Mouse (Mus musculus): ENCODE results near the gene Casp6. TPM values are rescaled to one million over a fixed set of nuclear protein-coding genes. Genes with fewer than 3 reads are reported as not detected.

The Casp6 gene
- polyA plus RNA-seq, 1 experiment, result 86.1 TPM

DNA sequence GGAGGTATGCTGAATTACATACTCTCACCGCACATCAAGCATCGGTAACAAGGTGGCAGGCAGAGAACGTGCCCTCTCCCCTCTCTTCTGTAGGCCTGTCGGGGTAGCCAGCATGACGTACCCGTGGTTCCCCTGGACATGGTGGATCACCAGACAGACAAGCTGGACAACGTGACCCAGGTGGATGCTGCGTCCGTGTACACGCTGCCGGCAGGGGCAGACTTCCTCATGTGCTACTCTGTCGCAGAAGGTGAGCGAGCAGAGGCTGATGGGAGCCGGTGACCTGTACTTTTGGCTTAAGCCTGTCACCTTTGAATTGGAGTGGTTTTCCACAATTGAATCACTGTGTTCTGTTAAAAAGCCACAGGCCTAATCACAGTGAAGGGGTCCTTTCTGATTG is 10.8 kb downstream of the Casp6 start:
- Histone ChIP-seq H3K27ac (ENCODE audit: control insufficient read depth, insufficient read depth, low read length) (no peak overlapping the region), H3K27me3 (ENCODE audit: control insufficient read depth, insufficient read depth, low read length) (no peaks in the 10 kb centered on the region), H3K36me3 (ENCODE audit: control insufficient read depth, insufficient read depth, low read length) (peaks cover 48% of the 10 kb centered on the region), H3K4me1 (replicated peaks; ENCODE audit: control insufficient read depth, insufficient read depth, low read length) (no peaks in the 10 kb centered on the region), H3K4me3 (ENCODE audit: control insufficient read depth, insufficient read depth, low read length) (no peak overlapping the region)
- DNase-seq, result no peak
- WGBS, result 95% methylated on average over 14 of the region's 14 CpGs
- no peak for TF ChIP-seq POLR2A (IDR thresholded peaks at IDR 0.05; ENCODE audit: control insufficient read depth, extremely low read depth, insufficient read depth, low read length, poor library complexity)
- TF ChIP-seq CTCF (IDR thresholded peaks at IDR 0.05; ENCODE audit: borderline replicate concordance, control insufficient read depth, extremely low read depth, insufficient read depth, low read length, poor library complexity), result no peak

- peaks cover 48% of the 10 kb centered on the region for H3K36me3 ChIP-seq (ENCODE audit: control insufficient read depth, insufficient read depth, low read length)
- DNase-seq, result no peak
These were observed 12.0 kb downstream of the Casp6 start for GRCm38 (mm10) chr3:129913241-129913640.

GRCm38 (mm10) chr3:129917424-129917823 is 16.2 kb downstream of the Casp6 start:
- Histone ChIP-seq H3K4me1 (replicated peaks; ENCODE audit: control insufficient read depth, insufficient read depth, low read length) (peaks cover 2% of the 10 kb centered on the region; the same call in 1 of the 2 replicates), H3K27me3 (ENCODE audit: control insufficient read depth, insufficient read depth, low read length) (no peaks in the 10 kb centered on the region), H3K36me3 (ENCODE audit: control insufficient read depth, insufficient read depth, low read length) (peaks cover 22% of the 10 kb centered on the region), H3K4me3 (ENCODE audit: control insufficient read depth, insufficient read depth, low read length) (no peak overlapping the region), H3K27ac (ENCODE audit: control insufficient read depth, insufficient read depth, low read length) (no peak overlapping the region)
- no peak for TF ChIP-seq CTCF (IDR thresholded peaks at IDR 0.05; ENCODE audit: borderline replicate concordance, control insufficient read depth, extremely low read depth, insufficient read depth, low read length, poor library complexity)
- no peak for TF ChIP-seq POLR2A (IDR thresholded peaks at IDR 0.05; ENCODE audit: control insufficient read depth, extremely low read depth, insufficient read depth, low read length, poor library complexity)
- 90% methylated on average over 3 of the region's 3 CpGs for WGBS
- no peak for DNase-seq

More at GRCm38 (mm10) chr3:129913241-129913640, 12.0 kb downstream of the Casp6 start:
- WGBS, result 97% methylated on average over 13 of the region's 13 CpGs
- TF ChIP-seq POLR2A (IDR thresholded peaks at IDR 0.05; ENCODE audit: control insufficient read depth, extremely low read depth, insufficient read depth, low read length, poor library complexity) (no peak), CTCF (IDR thresholded peaks at IDR 0.05; ENCODE audit: borderline replicate concordance, control insufficient read depth, extremely low read depth, insufficient read depth, low read length, poor library complexity) (no peak)
- H3K27ac ChIP-seq (ENCODE audit: control insufficient read depth, insufficient read depth, low read length), result no peak overlapping the region
- no peaks in the 10 kb centered on the region for H3K27me3 ChIP-seq (ENCODE audit: control insufficient read depth, insufficient read depth, low read length)
- no peak overlapping the region for H3K4me3 ChIP-seq (ENCODE audit: control insufficient read depth, insufficient read depth, low read length)
- no peaks in the 10 kb centered on the region for H3K4me1 ChIP-seq (replicated peaks; ENCODE audit: control insufficient read depth, insufficient read depth, low read length)

- TF ChIP-seq POLR2A (IDR thresholded peaks at IDR 0.05; ENCODE audit: control insufficient read depth, extremely low read depth, insufficient read depth, low read length, poor library complexity) (no peak), CTCF (IDR thresholded peaks at IDR 0.05; ENCODE audit: borderline replicate concordance, control insufficient read depth, extremely low read depth, insufficient read depth, low read length, poor library complexity) (peak; percentile 63; the same call in 1 of the 2 replicates)
- H3K27ac ChIP-seq (ENCODE audit: control insufficient read depth, insufficient read depth, low read length), result no peak overlapping the region
- peaks cover 3% of the 10 kb centered on the region; the same call in 1 of the 2 replicates for H3K4me1 ChIP-seq (replicated peaks; ENCODE audit: control insufficient read depth, insufficient read depth, low read length)
- no peaks in the 10 kb centered on the region for H3K27me3 ChIP-seq (ENCODE audit: control insufficient read depth, insufficient read depth, low read length)
- 17% methylated on average over 13 of the region's 13 CpGs for WGBS
- peak; percentile 59 for DNase-seq
- H3K36me3 ChIP-seq (ENCODE audit: control insufficient read depth, insufficient read depth, low read length), result peaks cover 13% of the 10 kb centered on the region
- H3K4me3 ChIP-seq (ENCODE audit: control insufficient read depth, insufficient read depth, low read length), result no peak overlapping the region
These were observed 17.2 kb downstream of the Casp6 start for GRCm38 (mm10) chr3:129918434-129918833.

- 98% methylated on average over 7 of the region's 7 CpGs for WGBS
- Histone ChIP-seq H3K36me3 (ENCODE audit: control insufficient read depth, insufficient read depth, low read length) (no peaks in the 10 kb centered on the region), H3K27ac (ENCODE audit: control insufficient read depth, insufficient read depth, low read length) (no peak overlapping the region), H3K4me1 (replicated peaks; ENCODE audit: control insufficient read depth, insufficient read depth, low read length) (peaks cover 3% of the 10 kb centered on the region; the same call in 1 of the 2 replicates), H3K27me3 (ENCODE audit: control insufficient read depth, insufficient read depth, low read length) (no peaks in the 10 kb centered on the region), H3K4me3 (ENCODE audit: control insufficient read depth, insufficient read depth, low read length) (no peak overlapping the region)
- DNase-seq, result no peak
- TF ChIP-seq CTCF (IDR thresholded peaks at IDR 0.05; ENCODE audit: borderline replicate concordance, control insufficient read depth, extremely low read depth, insufficient read depth, low read length, poor library complexity) (no peak), POLR2A (IDR thresholded peaks at IDR 0.05; ENCODE audit: control insufficient read depth, extremely low read depth, insufficient read depth, low read length, poor library complexity) (no peak)
These were observed 22.4 kb downstream of the Casp6 start for GRCm38 (mm10) chr3:129923581-129923980.

DNA sequence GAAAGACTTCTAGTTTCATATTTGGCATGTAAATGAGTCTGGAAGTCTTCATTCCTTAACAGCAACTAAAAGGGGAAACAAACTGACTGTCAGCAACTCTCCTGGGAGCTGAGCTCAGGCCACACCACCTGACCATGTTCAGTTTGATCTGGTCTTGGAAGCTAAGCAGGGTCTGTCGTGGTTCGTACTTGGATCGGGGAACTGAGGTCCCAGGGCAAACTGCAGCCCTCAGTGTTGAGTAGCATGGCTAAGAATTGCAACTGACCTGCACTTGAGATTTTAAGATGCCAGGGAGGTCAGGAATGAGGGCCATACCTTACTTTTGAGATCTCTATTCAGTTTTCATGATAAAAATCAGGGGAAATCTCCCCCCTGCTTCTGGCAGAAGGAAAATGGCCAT is 24.6 kb downstream of the Casp6 start:
- Histone ChIP-seq H3K27me3 (ENCODE audit: control insufficient read depth, insufficient read depth, low read length) (no peaks in the 10 kb centered on the region), H3K4me3 (ENCODE audit: control insufficient read depth, insufficient read depth, low read length) (no peak overlapping the region), H3K27ac (ENCODE audit: control insufficient read depth, insufficient read depth, low read length) (no peak overlapping the region), H3K36me3 (ENCODE audit: control insufficient read depth, insufficient read depth, low read length) (no peaks in the 10 kb centered on the region), H3K4me1 (replicated peaks; ENCODE audit: control insufficient read depth, insufficient read depth, low read length) (peaks cover 3% of the 10 kb centered on the region; the same call in 1 of the 2 replicates)
- 97% methylated on average over 3 of the region's 3 CpGs for WGBS
- no peak for DNase-seq
- no peak for TF ChIP-seq POLR2A (IDR thresholded peaks at IDR 0.05; ENCODE audit: control insufficient read depth, extremely low read depth, insufficient read depth, low read length, poor library complexity)
- no peak for TF ChIP-seq CTCF (IDR thresholded peaks at IDR 0.05; ENCODE audit: borderline replicate concordance, control insufficient read depth, extremely low read depth, insufficient read depth, low read length, poor library complexity)

Measured in thymus, adult 2 months (tissue).